Comparison of ENCODE assay signal across 8 mouse cellular contexts in genomic region chr2:26474789-26475504, GRCm38 (mm10). TPM values are rescaled to one million over a fixed set of nuclear protein-coding genes. Genes with fewer than 3 reads are reported as not detected.
A peak's percentile ranks its signal among the peaks of the same experiment; 100 is the strongest.
DNase-seq lines count a peak whose midpoint lies in the region; ATAC-seq and TF ChIP-seq lines count a peak whose summit lies in the region.

No protein-coding gene starts in this region.

- H3K27me3 ChIP-seq in kidney, adult 2 months (replicated peaks; ENCODE audit: control insufficient read depth, insufficient read depth, low read length), result no peaks in the 10 kb centered on the region
- H3K27me3 ChIP-seq in lung, embryonic 16.5 days (ENCODE audit: control insufficient read depth, insufficient read depth, low read depth, low read length), result no peaks in the 10 kb centered on the region
- H3K27me3 ChIP-seq in stomach, embryonic 15.5 days (replicated peaks), result no peaks in the 10 kb centered on the region

- peak overlapping the region; percentile 82 for H3K27ac ChIP-seq in layer of hippocampus, adult 2 months
- H3K27ac ChIP-seq in kidney, adult 2 months (ENCODE audit: insufficient read depth, low read depth, low read length), result peak overlapping the region; percentile 79
- H3K27ac ChIP-seq in lung, embryonic 16.5 days (ENCODE audit: low read length), result peak overlapping the region; percentile 89
- H3K27ac ChIP-seq in stomach, embryonic 15.5 days, result peak overlapping the region; percentile 64

- H3K9me3 ChIP-seq in lung, embryonic 16.5 days (ENCODE audit: control insufficient read depth, low read length), result no peaks in the 10 kb centered on the region
- no peaks in the 10 kb centered on the region for H3K9me3 ChIP-seq in stomach, embryonic 15.5 days

- no peak overlapping the region for H3K4me2 ChIP-seq in lung, embryonic 16.5 days (ENCODE audit: low read depth, low read length)
- H3K4me2 ChIP-seq in stomach, embryonic 15.5 days, result no peak overlapping the region

- no peak overlapping the region for H3K4me3 ChIP-seq in layer of hippocampus, adult 2 months
- no peak overlapping the region for H3K4me3 ChIP-seq in kidney, adult 2 months (ENCODE audit: insufficient read depth, low read depth, low read length)
- no peak overlapping the region for H3K4me3 ChIP-seq in lung, embryonic 16.5 days (ENCODE audit: low read length)
- no peak overlapping the region for H3K4me3 ChIP-seq in stomach, embryonic 15.5 days (replicated peaks)

- no peak for TF ChIP-seq POLR2A in kidney, adult 2 months (IDR thresholded peaks at IDR 0.05; ENCODE audit: low read depth, low read length)

- peak; percentile 69 for TF ChIP-seq CTCF in layer of hippocampus, adult 2 months (conservative IDR thresholded peaks at IDR 0.05)
- peak; percentile 39; the same call in 1 of the 2 replicates for TF ChIP-seq CTCF in kidney, adult 2 months (conservative IDR thresholded peaks at IDR 0.05; ENCODE audit: insufficient read depth, insufficient read length, low read depth, low read length)

- no peaks in the 10 kb centered on the region for H3K36me3 ChIP-seq in kidney, adult 2 months (ENCODE audit: control insufficient read depth, insufficient read depth, low read length)
- peaks cover 72% of the 10 kb centered on the region for H3K36me3 ChIP-seq in lung, embryonic 16.5 days (ENCODE audit: control insufficient read depth, insufficient read depth, low read length)
- peaks cover 77% of the 10 kb centered on the region for H3K36me3 ChIP-seq in stomach, embryonic 15.5 days

- H3K9ac ChIP-seq in lung, embryonic 16.5 days (ENCODE audit: low read length), result peak overlapping the region; percentile 38
- H3K9ac ChIP-seq in stomach, embryonic 15.5 days, result no peak overlapping the region

- H3K4me1 ChIP-seq in kidney, adult 2 months (ENCODE audit: control insufficient read depth, insufficient read depth, low read length), result no peaks in the 10 kb centered on the region
- peaks cover 2% of the 10 kb centered on the region; the same call in 1 of the 2 replicates for H3K4me1 ChIP-seq in lung, embryonic 16.5 days (replicated peaks; ENCODE audit: control insufficient read depth, insufficient read depth, low read length)
- no peaks in the 10 kb centered on the region for H3K4me1 ChIP-seq in stomach, embryonic 15.5 days

- DNase-seq in layer of hippocampus, adult 2 months (ENCODE audit: low spot score in 2 of 2), result no peak
- DNase-seq in layer of hippocampus, adult 8-10 months (ENCODE audit: low spot score in 2 of 2), result no peak
- peak; percentile 89 to 95 for DNase-seq in heart, adult 9 months (ENCODE audit: low spot score in 2 of 2)
- DNase-seq in kidney, adult 2 months, result peak; percentile 91
- DNase-seq in cerebellum, adult 9-11 months, result no peak
- DNase-seq in left cerebral cortex, adult 9 months (ENCODE audit: low spot score in 2 of 2), result no peak

- 44% methylated on average over 9 of the region's 9 CpGs for WGBS in kidney, adult 2 months
- WGBS in lung, embryonic 16.5 days, result 29% methylated on average over 9 of the region's 9 CpGs
- WGBS in stomach, embryonic 15.5 days, result 36% methylated on average over 9 of the region's 9 CpGs

- ATAC-seq in lung, embryonic 16.5 days (ENCODE audit: low read depth), result peak; percentile 73
- no peak for ATAC-seq in stomach, embryonic 15.5 days (ENCODE audit: insufficient read depth, low FRiP score, low read depth)

RNA-seq across cellular contexts. Expression of gene Sec16a, which starts 29.9 kb away (rescaled TPM):
- 10 to 100 TPM; 49.3 to 51.3 TPM for total RNA-seq in layer of hippocampus, adult 2 months (2021)
- total RNA-seq in layer of hippocampus, adult 8-10 months (2022), result 10 to 100 TPM; 48.2 to 56.5 (median 54.5) TPM
- polyA plus RNA-seq in kidney, adult 2 months (2012; rRNA removed), result 71.1 and 87.5 TPM in 2 replicates
- 21.8 and 23.2 TPM in 2 replicates for polyA plus RNA-seq in lung, embryonic 16.5 days (2015; fragmentation: Nextera tagmentation; extraction: Ambion mirVana)
- polyA plus RNA-seq in stomach, embryonic 15.5 days (2015; fragmentation: Nextera tagmentation; extraction: Ambion mirVana), result 22.3 and 24.0 TPM in 2 replicates

RNA-seq across cellular contexts. Expression of gene Notch1, which starts 41.5 kb away (rescaled TPM):
- 10 to 100 TPM; 32.7 to 35.7 TPM for total RNA-seq in layer of hippocampus, adult 2 months (2021)
- total RNA-seq in layer of hippocampus, adult 8-10 months (2022), result 10 to 100 TPM; 31.0 to 36.2 (median 34.2) TPM
- polyA plus RNA-seq in kidney, adult 2 months (2012; rRNA removed), result 16.1 and 17.7 TPM in 2 replicates
- polyA plus RNA-seq in lung, embryonic 16.5 days (2015; fragmentation: Nextera tagmentation; extraction: Ambion mirVana), result 20.5 and 22.0 TPM in 2 replicates
- polyA plus RNA-seq in stomach, embryonic 15.5 days (2015; fragmentation: Nextera tagmentation; extraction: Ambion mirVana), result 16.1 and 17.9 TPM in 2 replicates

Comparison
In these comparisons a context has a peak if more than half of its experiments do, and no peak if none do; other contexts are left out.
1. DNase-seq: peak in heart, adult 9 months (2 of 2) and kidney, adult 2 months (single experiment); none in layer of hippocampus, adult 2 months (0 of 2), layer of hippocampus, adult 8-10 months (0 of 2), cerebellum, adult 9-11 months (single experiment) and left cerebral cortex, adult 9 months (0 of 2).
2. Peak in every context shown above with its lines, with median percentiles within 50 percentile points of each other: H3K27ac ChIP-seq.